Mouse (Mus musculus) liver, embryonic 13.5 days (tissue): Measurements from ENCODE around the gene Repin1. TPM values are rescaled to one million over a fixed set of nuclear protein-coding genes. Genes with fewer than 3 reads are reported as not detected.

Experiments used
- ATAC-seq: fragments of 200-750 bp; cut with Nextera tagmentation; 2 replicates; pipeline ENCODE4 v1.8.0; 2017; ENCODE audit warnings: low read depth, mild to moderate bottlenecking, moderate number of reproducible peaks, moderate library complexity
- DNase-seq: peaks from one replicate; pipeline ENCODE4 v3.0.0; 2022
- H3K27ac ChIP-seq: fragments of 300-500 bp; sonication (generic); 2 replicates; pipeline ENCODE4 v1.5.1; 2015; ENCODE audit warnings: moderate library complexity, mild to moderate bottlenecking, inconsistent platforms
- H3K27me3 ChIP-seq: fragments of 300-500 bp; sonication (generic); 2 replicates; pipeline ENCODE4 v1.6.1; 2015; ENCODE audit warnings: mild to moderate bottlenecking, inconsistent platforms
- H3K36me3 ChIP-seq: fragments of 300-500 bp; sonication (generic); 2 replicates; pipeline ENCODE4 v1.6.1; 2015; ENCODE audit warnings: mild to moderate bottlenecking, inconsistent platforms
- H3K4me1 ChIP-seq: fragments of 300-500 bp; sonication (generic); replicated peaks from 2 replicates; pipeline ENCODE4 v1.6.1; 2015; ENCODE audit warnings: inconsistent platforms
- H3K4me2 ChIP-seq: fragments of 300-500 bp; sonication (generic); 2 replicates; pipeline ENCODE4 v1.6.1; 2015; ENCODE audit warnings: inconsistent platforms, mild to moderate bottlenecking, moderate library complexity
- H3K4me3 ChIP-seq: fragments of 300-500 bp; sonication (generic); replicated peaks from 2 replicates; pipeline ENCODE4 v1.5.1; 2015; ENCODE audit warnings: mild to moderate bottlenecking, inconsistent platforms
- H3K9ac ChIP-seq: fragments of 300-500 bp; sonication (generic); 2 replicates; pipeline ENCODE4 v1.6.1; 2015; ENCODE audit warnings: mild to moderate bottlenecking, inconsistent platforms
- H3K9me3 ChIP-seq: fragments of 300-500 bp; sonication (generic); replicated peaks from 2 replicates; pipeline ENCODE4 v1.6.1; 2016; ENCODE audit warnings: inconsistent platforms
- WGBS: fragments of 180-500 bp; shearing (Covaris S2); methylation state at CpG from one replicate; pipeline ENCODE4 v1.1.7; 2015; ENCODE audit not compliant: insufficient replicate concordance; 5-methylcytosine and 5-hydroxymethylcytosine counted together
- polyA plus RNA-seq: library from polyadenylated mRNA; unstranded; fragments of >200 nt; fragmentation: Nextera tagmentation; extraction: Ambion mirVana; gene quantifications from 2 replicates; pipeline ENCODE4 v1.2.1, GENCODE M21; 2015

Gene Repin1
- polyA plus RNA-seq, 1 experiment from 2014 or later: 8.1 TPM

DNA sequence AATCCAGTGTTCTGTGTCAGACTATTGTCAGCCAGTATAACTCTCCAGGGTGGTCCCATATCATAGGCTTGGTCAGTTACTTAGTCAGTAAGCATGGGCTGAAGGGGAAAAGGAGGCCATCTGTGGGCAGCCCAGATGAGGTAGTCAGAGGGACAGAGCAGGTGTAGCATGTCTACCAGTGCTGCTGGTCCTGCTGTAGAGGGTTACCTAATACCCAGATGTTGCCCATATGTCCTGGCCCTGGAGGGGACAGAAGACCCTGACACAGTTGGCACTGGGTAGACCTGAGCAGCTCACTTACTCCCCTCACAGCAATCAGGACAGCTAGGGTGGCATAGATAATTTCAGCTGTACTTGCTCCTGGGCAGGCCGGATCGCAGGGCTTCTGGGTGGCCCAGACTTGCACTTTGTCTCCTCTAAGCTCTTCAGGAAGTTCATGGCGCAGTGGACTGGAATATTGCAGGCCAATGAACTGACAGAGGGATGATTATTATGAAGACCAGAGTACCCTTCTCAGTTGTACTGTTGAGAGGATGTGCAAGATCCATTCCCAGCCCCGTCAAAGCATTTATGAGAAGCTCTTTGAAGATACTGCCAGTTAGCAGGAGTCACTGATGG, 27.9 kb upstream of the Repin1 start:
- H3K36me3 ChIP-seq: no peaks in the 10 kb centered on the region
- H3K9me3 ChIP-seq: no peaks in the 10 kb centered on the region
- no peak overlapping the region for H3K4me3 ChIP-seq
- H3K27ac ChIP-seq: no peak overlapping the region
- 69% methylated on average over 4 of the region's 4 CpGs for WGBS
- no peaks in the 10 kb centered on the region for H3K27me3 ChIP-seq
- no peak for ATAC-seq
- no peak overlapping the region for H3K4me2 ChIP-seq
- no peak overlapping the region for H3K9ac ChIP-seq
- DNase-seq: no peak
- H3K4me1 ChIP-seq: 0 out of 2 replicates have a peak, but pooled peaks cover 7% of the 10 kb centered on the region

DNA sequence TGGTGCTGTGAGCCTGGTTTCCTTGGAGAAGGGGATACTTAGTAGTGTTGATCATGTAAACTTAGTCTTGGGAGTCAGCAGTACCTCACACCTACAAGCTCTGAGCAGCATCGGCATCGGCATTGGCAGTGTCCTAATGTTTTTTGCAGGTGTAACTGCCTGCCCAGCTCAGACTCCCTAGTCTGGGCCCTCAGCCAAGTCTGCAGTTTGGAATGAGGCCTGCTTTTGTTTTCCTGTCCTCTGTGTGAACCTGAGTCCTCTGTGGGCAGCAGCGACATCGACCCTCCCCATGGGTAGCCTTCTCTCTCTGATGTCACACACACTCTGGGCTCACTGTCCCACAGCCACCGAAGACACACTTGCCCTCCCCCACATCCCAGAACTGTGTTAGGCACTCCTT, 27.4 kb upstream of the Repin1 start:
- Histone ChIP-seq H3K27me3 (no peaks in the 10 kb centered on the region), H3K27ac (no peak overlapping the region), H3K4me2 (no peak overlapping the region), H3K9me3 (no peaks in the 10 kb centered on the region), H3K36me3 (no peaks in the 10 kb centered on the region), H3K9ac (no peak overlapping the region), H3K4me3 (no peak overlapping the region), H3K4me1 (0 out of 2 replicates have a peak, but pooled peaks cover 7% of the 10 kb centered on the region)
- WGBS: 68% methylated on average over 5 of the region's 5 CpGs
- no peak for ATAC-seq
- DNase-seq: no peak

- Histone ChIP-seq H3K27ac (no peak overlapping the region), H3K9ac (no peak overlapping the region), H3K27me3 (no peaks in the 10 kb centered on the region), H3K4me1 (peaks cover 19% of the 10 kb centered on the region), H3K36me3 (no peaks in the 10 kb centered on the region), H3K9me3 (no peaks in the 10 kb centered on the region), H3K4me2 (no peak overlapping the region), H3K4me3 (no peak overlapping the region)
- 76% methylated on average over 21 of the region's 21 CpGs for WGBS
- DNase-seq (no peak), ATAC-seq (no peak)
Measured at GRCm38 (mm10) chr6:48568036-48568984, 25.4 kb upstream of the Repin1 start.

GRCm38 (mm10) chr6:48569065-48569807, 24.4 kb upstream of the Repin1 start:
- Histone ChIP-seq H3K4me1 (peaks cover 20% of the 10 kb centered on the region), H3K4me3 (no peak overlapping the region), H3K27me3 (no peaks in the 10 kb centered on the region), H3K27ac (no peak overlapping the region), H3K9ac (no peak overlapping the region), H3K4me2 (no peak overlapping the region), H3K9me3 (no peaks in the 10 kb centered on the region), H3K36me3 (no peaks in the 10 kb centered on the region)
- no peak for DNase-seq
- WGBS: 67% methylated on average over 8 of the region's 8 CpGs
- no peak for ATAC-seq

DNA sequence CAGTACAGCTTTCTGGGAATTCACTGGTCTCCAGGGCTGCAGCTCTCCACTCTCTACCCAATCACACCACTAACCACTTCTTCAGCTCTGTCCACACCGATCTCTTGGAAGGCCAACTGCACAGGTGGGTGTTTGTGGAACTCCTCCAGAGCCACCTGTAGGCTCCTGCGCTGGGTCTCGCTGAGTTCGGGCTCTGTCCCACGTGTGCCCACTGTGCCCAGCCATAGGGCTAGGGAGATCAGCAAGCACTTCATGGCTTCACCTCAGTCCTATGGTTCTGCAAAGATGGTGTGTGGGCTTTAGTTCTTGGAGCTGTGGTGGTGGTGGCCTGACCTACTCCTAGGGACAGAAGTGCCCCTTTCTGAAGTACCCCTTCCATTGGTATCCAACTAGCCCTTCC, 21.7 kb upstream of the Repin1 start:
- no peak for DNase-seq
- no peaks in the 10 kb centered on the region for H3K27me3 ChIP-seq
- no peak for ATAC-seq
- no peaks in the 10 kb centered on the region for H3K9me3 ChIP-seq
- H3K36me3 ChIP-seq: no peaks in the 10 kb centered on the region
- H3K9ac ChIP-seq: no peak overlapping the region
- no peak overlapping the region for H3K27ac ChIP-seq
- no peak overlapping the region for H3K4me3 ChIP-seq
- H3K4me2 ChIP-seq: no peak overlapping the region
- peaks cover 13% of the 10 kb centered on the region for H3K4me1 ChIP-seq
- 78% methylated on average over 5 of the region's 5 CpGs for WGBS

DNA sequence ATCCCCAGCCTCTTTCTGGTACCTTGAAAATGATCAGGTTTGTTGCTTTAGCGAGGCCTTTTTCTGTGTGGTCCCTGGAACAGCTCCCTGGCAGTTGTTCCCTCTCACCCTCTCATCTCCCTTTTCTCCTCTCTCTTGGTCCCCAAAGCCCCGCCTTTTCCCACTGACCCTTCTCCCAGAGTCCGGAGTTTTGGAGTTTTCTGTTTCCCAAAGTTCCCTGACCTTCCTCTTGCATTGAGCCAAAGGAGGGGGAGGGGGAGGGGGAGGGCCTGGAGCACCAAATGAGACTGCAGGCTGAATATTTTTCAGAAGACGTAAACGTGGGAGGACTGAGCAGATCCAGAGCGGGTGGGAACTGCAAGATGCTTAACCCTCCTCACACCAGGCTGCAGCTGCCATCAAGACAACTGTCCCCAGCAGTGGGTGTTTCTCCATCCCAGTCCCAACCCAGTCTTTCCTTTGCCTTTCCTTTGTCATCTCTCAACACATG, 21.1 kb upstream of the Repin1 start, which contains the start of gene Rarres2:
Gene Rarres2, minus strand, starts transcription at position 218 of the 490 bp plus-strand sequence.
- Histone ChIP-seq H3K9ac (no peak within 1 kb of the TSS), H3K4me3 (no peak within 1 kb of the TSS), H3K27ac (no peak within 1 kb of the TSS), H3K9me3 (no peaks in the 10 kb centered on the region), H3K27me3 (no peaks in the 10 kb centered on the region), H3K4me1 (peaks cover 13% of the 10 kb centered on the region), H3K36me3 (no peaks in the 10 kb centered on the region), H3K4me2 (no peak within 1 kb of the TSS)
- 40% methylated on average over 6 of the region's 6 CpGs for WGBS
- DNase-seq (no peak), ATAC-seq (no peak)

DNA sequence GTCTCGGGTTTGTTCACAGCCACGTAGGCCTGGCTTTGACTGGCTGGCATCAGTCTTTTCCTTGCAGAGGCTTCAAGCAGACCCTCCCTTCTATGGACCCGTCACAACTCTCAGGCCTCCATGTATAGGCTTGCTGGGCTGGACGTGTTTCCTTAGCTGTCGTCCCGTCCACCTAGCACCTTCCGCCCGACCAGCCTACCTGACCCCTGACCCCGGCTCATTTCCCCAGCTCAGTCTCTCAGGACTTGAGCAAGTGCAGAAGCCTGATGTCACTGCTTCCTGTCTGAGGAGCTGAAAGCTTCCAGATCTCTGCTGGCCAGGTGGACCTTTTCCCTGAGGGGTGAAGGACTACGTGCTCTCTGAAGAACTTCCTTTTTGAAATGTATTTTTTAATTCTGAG, 20.4 kb upstream of the Repin1 start:
- no peaks in the 10 kb centered on the region for H3K9me3 ChIP-seq
- no peak for ATAC-seq
- H3K4me3 ChIP-seq: no peak overlapping the region
- H3K4me2 ChIP-seq: no peak overlapping the region
- no peaks in the 10 kb centered on the region for H3K36me3 ChIP-seq
- H3K4me1 ChIP-seq: peaks cover 13% of the 10 kb centered on the region
- H3K27me3 ChIP-seq: no peaks in the 10 kb centered on the region
- no peak overlapping the region for H3K9ac ChIP-seq
- 50% methylated on average over 10 of the region's 10 CpGs for WGBS
- H3K27ac ChIP-seq: no peak overlapping the region
- no peak for DNase-seq

DNA sequence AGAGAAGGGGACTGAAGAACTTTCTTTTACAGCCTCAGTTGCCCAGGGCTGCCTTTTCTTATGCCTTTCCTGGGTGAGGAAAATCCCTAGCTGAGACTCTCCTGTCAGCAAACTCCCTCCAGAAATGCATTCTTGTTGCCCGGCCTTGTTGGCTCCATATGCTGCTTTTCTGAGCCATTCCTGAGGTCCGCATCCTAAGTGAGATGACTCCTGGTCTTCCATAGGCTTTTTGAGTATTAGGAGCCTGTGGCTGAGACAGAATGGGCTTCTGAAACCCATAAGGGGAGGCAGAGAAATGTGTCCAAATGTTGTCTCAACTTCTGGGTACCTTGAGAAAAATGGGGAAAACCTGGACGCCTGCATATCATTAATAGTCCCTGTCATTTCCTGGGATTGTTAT, 19.7 kb upstream of the Repin1 start:
- peaks cover 13% of the 10 kb centered on the region for H3K4me1 ChIP-seq
- ATAC-seq (no peak), DNase-seq (no peak)
- no peak overlapping the region for H3K9ac ChIP-seq
- H3K9me3 ChIP-seq: no peaks in the 10 kb centered on the region
- H3K4me2 ChIP-seq: no peak overlapping the region
- H3K4me3 ChIP-seq: no peak overlapping the region
- WGBS: 59% methylated on average over 3 of the region's 3 CpGs
- no peaks in the 10 kb centered on the region for H3K27me3 ChIP-seq
- H3K36me3 ChIP-seq: no peaks in the 10 kb centered on the region
- H3K27ac ChIP-seq: no peak overlapping the region

DNA sequence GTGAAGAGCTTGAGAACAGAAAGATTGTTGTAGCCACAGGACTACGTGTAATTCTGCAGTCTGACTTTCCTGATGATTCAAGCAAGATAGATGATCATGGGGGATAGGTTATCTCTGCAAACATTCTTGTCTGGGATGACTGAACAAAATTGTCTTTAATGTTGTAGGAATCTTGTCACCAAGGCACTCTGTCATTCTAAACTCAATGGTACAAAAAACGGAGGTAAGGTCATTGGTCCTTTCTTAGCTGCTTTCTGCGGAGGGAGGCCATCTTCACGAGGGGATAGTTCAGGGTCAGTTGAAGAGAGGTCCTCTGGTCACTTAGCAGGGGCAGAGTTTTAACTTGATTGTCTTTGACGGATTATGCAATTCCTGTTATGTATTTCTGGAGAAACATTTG, 14.9 kb upstream of the Repin1 start:
- no peak overlapping the region for H3K9ac ChIP-seq
- no peak overlapping the region for H3K27ac ChIP-seq
- no peak for DNase-seq
- H3K27me3 ChIP-seq: no peaks in the 10 kb centered on the region
- no peaks in the 10 kb centered on the region for H3K9me3 ChIP-seq
- no peak overlapping the region for H3K4me3 ChIP-seq
- H3K4me2 ChIP-seq: no peak overlapping the region
- 35% methylated on average over 5 of the region's 5 CpGs for WGBS
- no peaks in the 10 kb centered on the region for H3K36me3 ChIP-seq
- H3K4me1 ChIP-seq: no peaks in the 10 kb centered on the region
- ATAC-seq: no peak

DNA sequence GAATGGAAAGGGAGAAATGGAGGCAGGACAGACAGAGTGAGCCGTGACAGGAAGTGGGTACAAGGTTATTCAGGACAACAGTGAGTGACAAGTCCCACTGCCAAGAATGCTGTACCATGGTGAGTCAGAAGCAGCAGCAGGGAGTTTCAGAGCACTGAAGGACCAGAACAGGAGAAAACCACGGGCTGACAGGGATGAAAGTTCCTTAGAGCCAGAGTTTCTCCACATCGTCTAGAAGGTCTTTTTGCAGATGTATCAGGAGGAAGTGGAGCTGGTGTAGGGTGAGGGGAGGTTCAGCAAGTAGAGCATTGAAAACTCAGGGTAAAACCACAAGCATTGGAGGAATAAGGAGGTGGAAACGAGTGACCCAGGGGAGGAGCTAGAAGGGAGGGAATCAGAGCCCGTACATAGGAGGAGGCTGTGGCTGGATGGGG, 14.5 kb upstream of the Repin1 start:
- no peak overlapping the region for H3K4me3 ChIP-seq
- no peaks in the 10 kb centered on the region for H3K9me3 ChIP-seq
- DNase-seq (no peak), ATAC-seq (no peak)
- H3K4me1 ChIP-seq: no peaks in the 10 kb centered on the region
- H3K27ac ChIP-seq: no peak overlapping the region
- no peaks in the 10 kb centered on the region for H3K27me3 ChIP-seq
- H3K9ac ChIP-seq: no peak overlapping the region
- H3K4me2 ChIP-seq: no peak overlapping the region
- H3K36me3 ChIP-seq: no peaks in the 10 kb centered on the region
- WGBS: 9% methylated on average over 5 of the region's 5 CpGs

- no peaks in the 10 kb centered on the region for H3K36me3 ChIP-seq
- H3K9ac ChIP-seq: no peak overlapping the region
- no peak overlapping the region for H3K4me2 ChIP-seq
- H3K27me3 ChIP-seq: no peaks in the 10 kb centered on the region
- 0 out of 2 replicates have a peak, but pooled peaks cover 2% of the 10 kb centered on the region for H3K9me3 ChIP-seq
- H3K27ac ChIP-seq: no peak overlapping the region
- H3K4me3 ChIP-seq: no peak overlapping the region
- WGBS: 34% methylated on average over 3 of the region's 3 CpGs
- H3K4me1 ChIP-seq: no peaks in the 10 kb centered on the region
- no peak for ATAC-seq
- DNase-seq: no peak
Measured at GRCm38 (mm10) chr6:48581257-48581656, 12.4 kb upstream of the Repin1 start.
